ENCODE assay signal across 20 mouse cellular contexts in genomic region chr3:95944742-95945141, GRCm38 (mm10). TPM values are rescaled to one million over a fixed set of nuclear protein-coding genes. Genes with fewer than 3 reads are reported as not detected.
DNase-seq lines count a peak whose midpoint lies in the region; ATAC-seq and TF ChIP-seq lines count a peak whose summit lies in the region.
"Had no signal": no experiment of that assay in that cellular context is flagged by ENCODE, and none has a peak within 500 bp of the region (broad histone marks: within the 10 kb centered on the region; RNA-seq: fewer than 3 reads in every experiment).

No protein-coding gene starts in this region.

- H3K9ac ChIP-seq in liver, embryonic 16.5 days (ENCODE audit: low read depth, low read length) = no peak overlapping the region
- no peak overlapping the region for H3K9ac ChIP-seq in liver, postnatal 0 days (replicated peaks)
- no peak overlapping the region for H3K9ac ChIP-seq in liver, embryonic 12.5 days

- H3K4me3 ChIP-seq in liver, embryonic 16.5 days (ENCODE audit: low read depth, low read length) = no peak overlapping the region
- no peak overlapping the region for H3K4me3 ChIP-seq in liver, postnatal 0 days (ENCODE audit: low read depth, low read length)
- no peak overlapping the region for H3K4me3 ChIP-seq in liver, embryonic 12.5 days

- 69% methylated on average over 8 of the region's 8 CpGs for WGBS in liver, embryonic 16.5 days (ENCODE audit: insufficient replicate concordance)
- 69% methylated on average over 8 of the region's 8 CpGs for WGBS in liver, postnatal 0 days (ENCODE audit: insufficient replicate concordance)
- 85% methylated on average over 8 of the region's 8 CpGs for WGBS in liver, embryonic 12.5 days (ENCODE audit: insufficient replicate concordance)

- H3K27ac ChIP-seq in liver, embryonic 16.5 days (ENCODE audit: low read length) = no peak overlapping the region
- no peak overlapping the region for H3K27ac ChIP-seq in liver, postnatal 0 days (ENCODE audit: low read depth)
- H3K27ac ChIP-seq in liver, embryonic 12.5 days = no peak overlapping the region

- no peak overlapping the region for H3K4me2 ChIP-seq in liver, embryonic 16.5 days (ENCODE audit: low read depth, low read length)
- H3K4me2 ChIP-seq in liver, postnatal 0 days (ENCODE audit: low read depth, low read length) = no peak overlapping the region
- no peak overlapping the region for H3K4me2 ChIP-seq in liver, embryonic 12.5 days

- peaks cover 56% of the 10 kb centered on the region for H3K36me3 ChIP-seq in liver, embryonic 16.5 days (ENCODE audit: control insufficient read depth, insufficient read depth)
- H3K36me3 ChIP-seq in liver, postnatal 0 days (replicated peaks; ENCODE audit: insufficient read depth, low read length) = peaks cover 55% of the 10 kb centered on the region
- H3K36me3 ChIP-seq in liver, embryonic 12.5 days = peaks cover 88% of the 10 kb centered on the region

- H3K27me3 ChIP-seq in liver, embryonic 16.5 days (ENCODE audit: control insufficient read depth, insufficient read depth, low read depth, low read length) = no peaks in the 10 kb centered on the region
- H3K27me3 ChIP-seq in liver, postnatal 0 days (ENCODE audit: insufficient read depth, low read length) = no peaks in the 10 kb centered on the region
- H3K27me3 ChIP-seq in liver, embryonic 12.5 days (replicated peaks) = no peaks in the 10 kb centered on the region
- H3K27me3 ChIP-seq: CH12.LX, Patski had no signal

- peak; percentile 53; the same call in 1 of the 2 replicates for ATAC-seq in liver, embryonic 16.5 days (ENCODE audit: low read depth)
- ATAC-seq in liver, postnatal 0 days = peak; percentile 55
- no peak for ATAC-seq in liver, embryonic 12.5 days
- ATAC-seq: activated CD4-positive, CD25-positive, alpha-beta regulatory T cell, adult 4 months; CD4-positive, CD25-positive, alpha-beta regulatory T cell, adult 4 months; Patski had no signal

- TF ChIP-seq EP300 in liver, postnatal 0 days (IDR thresholded peaks at IDR 0.05; ENCODE audit: low read depth) = no peak

- DNase-seq in liver = no peak
- DNase-seq in liver, postnatal 0 days = no peak
- DNase-seq: adrenal gland, adult 2 months; adrenal gland, adult 8-10 months; adrenal gland, postnatal 10 days; adrenal gland, postnatal 14 days; adrenal gland, postnatal 25 days; adrenal gland, postnatal 36 days; B cell, adult 2 months; cerebellum, adult 11 months; cerebellum, adult 11-12 months; cerebellum, adult 18-20 months had no signal

- peaks cover 3% of the 10 kb centered on the region; the same call in 1 of the 2 replicates for H3K4me1 ChIP-seq in liver, embryonic 16.5 days (ENCODE audit: control insufficient read depth, low read depth, low read length)
- H3K4me1 ChIP-seq in liver, postnatal 0 days (ENCODE audit: insufficient read depth) = no peaks in the 10 kb centered on the region
- peaks cover 15% of the 10 kb centered on the region for H3K4me1 ChIP-seq in liver, embryonic 12.5 days

- no peaks in the 10 kb centered on the region for H3K9me3 ChIP-seq in liver, embryonic 16.5 days (replicated peaks; ENCODE audit: control insufficient read depth, low read length)
- H3K9me3 ChIP-seq in liver, postnatal 0 days (ENCODE audit: low read length) = no peaks in the 10 kb centered on the region
- H3K9me3 ChIP-seq in liver, embryonic 12.5 days (replicated peaks) = no peaks in the 10 kb centered on the region
- H3K9me3 ChIP-seq: G1E had no signal

- no peak for TF ChIP-seq CTCF in liver, postnatal 0 days (IDR thresholded peaks at IDR 0.05; ENCODE audit: low read depth)

RNA-seq across cellular contexts. Expression of gene Anp32e, which starts 15.7 kb away (rescaled TPM):
- polyA plus RNA-seq in liver, embryonic 16.5 days (2015; fragmentation: Nextera tagmentation; extraction: Ambion mirVana) = 118 and 125 TPM in 2 replicates
- polyA plus RNA-seq in liver, postnatal 0 days (2015; fragmentation: Nextera tagmentation; extraction: Ambion mirVana) = 92.0 and 98.4 TPM in 2 replicates
- polyA plus RNA-seq in liver, embryonic 12.5 days (2016; fragmentation: Nextera tagmentation; extraction: Ambion mirVana) = 185 and 198 TPM in 2 replicates

RNA-seq across cellular contexts. Expression of gene Car14, which starts 40.3 kb away (rescaled TPM):
- 14.6 and 15.4 TPM in 2 replicates for polyA plus RNA-seq in liver, embryonic 16.5 days (2015; fragmentation: Nextera tagmentation; extraction: Ambion mirVana)
- 15.2 and 17.3 TPM in 2 replicates for polyA plus RNA-seq in liver, postnatal 0 days (2015; fragmentation: Nextera tagmentation; extraction: Ambion mirVana)
- polyA plus RNA-seq in liver, embryonic 12.5 days (2016; fragmentation: Nextera tagmentation; extraction: Ambion mirVana) = 10.3 and 10.6 TPM in 2 replicates
- polyA plus RNA-seq: activated CD4-positive, CD25-positive, alpha-beta regulatory T cell, adult 4 months; C2C12; G1E had no signal

RNA-seq across cellular contexts. Expression of gene Aph1a, which starts 51.0 kb away (rescaled TPM):
- 10.9 and 12.6 TPM in 2 replicates for polyA plus RNA-seq in liver, embryonic 16.5 days (2015; fragmentation: Nextera tagmentation; extraction: Ambion mirVana)
- 17.1 and 22.9 TPM in 2 replicates for polyA plus RNA-seq in liver, postnatal 0 days (2015; fragmentation: Nextera tagmentation; extraction: Ambion mirVana)
- polyA plus RNA-seq in liver, embryonic 12.5 days (2016; fragmentation: Nextera tagmentation; extraction: Ambion mirVana) = 16.5 and 19.0 TPM in 2 replicates

RNA-seq across cellular contexts. Expression of gene Plekho1, which starts 51.1 kb away (rescaled TPM):
- polyA plus RNA-seq in liver, embryonic 16.5 days (2015; fragmentation: Nextera tagmentation; extraction: Ambion mirVana) = 4.2 and 4.5 TPM in 2 replicates
- 10.7 and 11.7 TPM in 2 replicates for polyA plus RNA-seq in liver, postnatal 0 days (2015; fragmentation: Nextera tagmentation; extraction: Ambion mirVana)
- polyA plus RNA-seq in liver, embryonic 12.5 days (2016; fragmentation: Nextera tagmentation; extraction: Ambion mirVana) = 9.4 and 10.4 TPM in 2 replicates

RNA-seq across cellular contexts. Expression of gene BC028528, which starts 52.9 kb away (rescaled TPM):
- polyA plus RNA-seq in liver, embryonic 16.5 days (2015; fragmentation: Nextera tagmentation; extraction: Ambion mirVana) = 5.5 and 6.8 TPM in 2 replicates
- 7.6 and 7.9 TPM in 2 replicates for polyA plus RNA-seq in liver, postnatal 0 days (2015; fragmentation: Nextera tagmentation; extraction: Ambion mirVana)
- polyA plus RNA-seq in liver, embryonic 12.5 days (2016; fragmentation: Nextera tagmentation; extraction: Ambion mirVana) = 6.7 and 8.2 TPM in 2 replicates
- polyA plus RNA-seq: G1E had no signal
